Mouse (Mus musculus): Measurements from ENCODE around the gene Zfp219. TPM values are rescaled to one million over a fixed set of nuclear protein-coding genes. Genes with fewer than 3 reads are reported as not detected.

The Zfp219 gene
- total and polyA plus RNA-seq, 3 experiments: 36.3 to 46.9 TPM; not detected in 1

- TF ChIP-seq ELF1 (IDR thresholded peaks at IDR 0.05; ENCODE audit: low read depth, low read length) (no peak), ZNF384 (IDR thresholded peaks at IDR 0.05; ENCODE audit: low read depth, low read length) (no peak), SMC3 (IDR thresholded peaks at IDR 0.05; ENCODE audit: low read depth, low read length) (no peak), RCOR1 (IDR thresholded peaks at IDR 0.05; ENCODE audit: low read depth, low read length) (no peak), BHLHE40 (IDR thresholded peaks at IDR 0.05; ENCODE audit: borderline replicate concordance, low read depth, low read length) (no peak), RAD21 (IDR thresholded peaks at IDR 0.05; ENCODE audit: low read depth, low read length) (no peak), NRF1 (IDR thresholded peaks at IDR 0.05; ENCODE audit: insufficient read depth, low read depth, low read length, poor library complexity, severe bottlenecking) (no peak), MXI1 (IDR thresholded peaks at IDR 0.05; ENCODE audit: low read depth, low read length) (no peak)
- H3K9ac ChIP-seq (ENCODE audit: control insufficient read depth, low read depth, low read length, poor library complexity, severe bottlenecking): no peak overlapping the region
Observed at GRCm38 (mm10) chr14:51997483-51997882, 23.1 kb downstream of the Zfp219 start.

GRCm38 (mm10) chr14:51996866-51997265, 23.7 kb downstream of the Zfp219 start:
- TF ChIP-seq UBTF (IDR thresholded peaks at IDR 0.05; ENCODE audit: borderline replicate concordance, insufficient read depth, low read depth, low read length) (no peak), MAX (IDR thresholded peaks at IDR 0.05; ENCODE audit: low read length) (no peak)

More at GRCm38 (mm10) chr14:51997483-51997882, 23.1 kb downstream of the Zfp219 start:
- H3K27ac ChIP-seq (ENCODE audit: control insufficient read depth, low read depth, low read length): no peak overlapping the region
- H3K4me1 ChIP-seq (ENCODE audit: control insufficient read depth in 1 of 2, insufficient read depth in 2 of 2, low read length in 2 of 2): 0 out of 4 replicates have a peak, but pooled peaks cover 0 to 3% of the 10 kb centered on the region in 2 experiments
- H3K4me3 ChIP-seq (ENCODE audit: control insufficient read depth in 1 of 2, insufficient read depth in 1 of 2, low read depth in 2 of 2, low read length in 2 of 2): no peak overlapping the region
- H3K79me2 ChIP-seq (ENCODE audit: control insufficient read depth, insufficient read depth, low read length, poor library complexity): no peaks in the 10 kb centered on the region
- DNase-seq (ENCODE audit: low read depth, low spot score): no peak
- H3K36me3 ChIP-seq (ENCODE audit: control insufficient read depth in 1 of 2, insufficient read depth in 2 of 2, low read length in 2 of 2): no peaks in the 10 kb centered on the region; a peak in 1 of 4 replicates
- no peaks in the 10 kb centered on the region for H3K9me3 ChIP-seq (replicated peaks; ENCODE audit: insufficient read depth, low read length)
- no peaks in the 10 kb centered on the region for H3K27me3 ChIP-seq (ENCODE audit: control insufficient read depth in 1 of 2, insufficient read depth in 2 of 2, low read length in 2 of 2)

GRCm38 (mm10) chr14:51996231-51996841, 24.2 kb downstream of the Zfp219 start:
- H3K27ac ChIP-seq (ENCODE audit: control insufficient read depth, low read depth, low read length): no peak overlapping the region
- no peaks in the 10 kb centered on the region; a peak in 1 of 4 replicates for H3K36me3 ChIP-seq (ENCODE audit: control insufficient read depth in 1 of 2, insufficient read depth in 2 of 2, low read length in 2 of 2)
- H3K4me3 ChIP-seq (ENCODE audit: control insufficient read depth in 1 of 2, insufficient read depth in 1 of 2, low read depth in 2 of 2, low read length in 2 of 2): no peak overlapping the region
- 0 out of 4 replicates have a peak, but pooled peaks cover 0 to 3% of the 10 kb centered on the region in 2 experiments for H3K4me1 ChIP-seq (ENCODE audit: control insufficient read depth in 1 of 2, insufficient read depth in 2 of 2, low read length in 2 of 2)
- H3K27me3 ChIP-seq (ENCODE audit: control insufficient read depth in 1 of 2, insufficient read depth in 2 of 2, low read length in 2 of 2): no peaks in the 10 kb centered on the region
- no peak overlapping the region for H3K9ac ChIP-seq (ENCODE audit: control insufficient read depth, low read depth, low read length, poor library complexity, severe bottlenecking)
- H3K79me2 ChIP-seq (ENCODE audit: control insufficient read depth, insufficient read depth, low read length, poor library complexity): no peaks in the 10 kb centered on the region
- peak; percentile 44 for DNase-seq (ENCODE audit: low read depth, low spot score)
- H3K9me3 ChIP-seq (replicated peaks; ENCODE audit: insufficient read depth, low read length): no peaks in the 10 kb centered on the region
- TF ChIP-seq CHD2 (IDR thresholded peaks at IDR 0.05; ENCODE audit: low read length) (no peak), TAL1 (IDR thresholded peaks at IDR 0.05; ENCODE audit: low read length) (no peak), UBTF (IDR thresholded peaks at IDR 0.05; ENCODE audit: borderline replicate concordance, insufficient read depth, low read depth, low read length) (no peak), USF1 (IDR thresholded peaks at IDR 0.05; ENCODE audit: low read depth, low read length) (no peak), E2F4 (IDR thresholded peaks at IDR 0.05; ENCODE audit: borderline replicate concordance, low read depth, low read length) (no peak), POLR2AphosphoS2 (IDR thresholded peaks at IDR 0.05; ENCODE audit: low read length) (no peak), MAZ (IDR thresholded peaks at IDR 0.05; ENCODE audit: low read depth, low read length) (no peak), MEF2A (IDR thresholded peaks at IDR 0.05; ENCODE audit: extremely low read depth, insufficient replicate concordance, low read depth, low read length, poor library complexity, severe bottlenecking) (no peak), RAD21 (IDR thresholded peaks at IDR 0.05; ENCODE audit: low read depth, low read length) (peak; percentile 37), GATA1 (IDR thresholded peaks at IDR 0.05; ENCODE audit: low read depth, low read length) (no peak), ZKSCAN1 (IDR thresholded peaks at IDR 0.05; ENCODE audit: low read depth, low read length) (no peak), ETS1 (IDR thresholded peaks at IDR 0.05; ENCODE audit: low read depth, low read length) (no peak), JUND (IDR thresholded peaks at IDR 0.05; ENCODE audit: low read depth, low read length) (no peak), TCF12 (IDR thresholded peaks at IDR 0.05; ENCODE audit: low read depth, low read length) (no peak), MYC (IDR thresholded peaks at IDR 0.05; ENCODE audit: low read depth, low read length) (no peak), POLR2A (IDR thresholded peaks at IDR 0.05; ENCODE audit: control insufficient read depth in 1 of 2, insufficient read depth in 1 of 2, low read depth in 1 of 2, low read length in 2 of 2, poor library complexity in 1 of 2) (no peak), NELFE (IDR thresholded peaks at IDR 0.05; ENCODE audit: low read depth, low read length) (no peak), SIN3A (IDR thresholded peaks at IDR 0.05; ENCODE audit: low read length) (no peak)

More at GRCm38 (mm10) chr14:51996866-51997265, 23.7 kb downstream of the Zfp219 start:
- H3K9me3 ChIP-seq (replicated peaks; ENCODE audit: insufficient read depth, low read length): no peaks in the 10 kb centered on the region
- H3K27me3 ChIP-seq (ENCODE audit: control insufficient read depth in 1 of 2, insufficient read depth in 2 of 2, low read length in 2 of 2): no peaks in the 10 kb centered on the region
- H3K4me3 ChIP-seq (ENCODE audit: control insufficient read depth in 1 of 2, insufficient read depth in 1 of 2, low read depth in 2 of 2, low read length in 2 of 2): no peak overlapping the region
- H3K36me3 ChIP-seq (ENCODE audit: control insufficient read depth in 1 of 2, insufficient read depth in 2 of 2, low read length in 2 of 2): no peaks in the 10 kb centered on the region; a peak in 1 of 4 replicates
- 0 out of 4 replicates have a peak, but pooled peaks cover 0 to 3% of the 10 kb centered on the region in 2 experiments for H3K4me1 ChIP-seq (ENCODE audit: control insufficient read depth in 1 of 2, insufficient read depth in 2 of 2, low read length in 2 of 2)
- no peaks in the 10 kb centered on the region for H3K79me2 ChIP-seq (ENCODE audit: control insufficient read depth, insufficient read depth, low read length, poor library complexity)
- H3K27ac ChIP-seq (ENCODE audit: control insufficient read depth, low read depth, low read length): no peak overlapping the region
- no peak for DNase-seq (ENCODE audit: low read depth, low spot score)
- no peak overlapping the region for H3K9ac ChIP-seq (ENCODE audit: control insufficient read depth, low read depth, low read length, poor library complexity, severe bottlenecking)

Data from MEL (cell line).